Mouse (Mus musculus) frontal cortex, postnatal 36 days (tissue): ENCODE data around the gene Atxn7l2.

Source experiments
- DNase-seq, 2 experiments: peaks; one replicate each; pipeline ENCODE4 v3.0.0; 2022; ENCODE audit warnings: low spot score in 2 of 2

Gene Atxn7l2

DNA sequence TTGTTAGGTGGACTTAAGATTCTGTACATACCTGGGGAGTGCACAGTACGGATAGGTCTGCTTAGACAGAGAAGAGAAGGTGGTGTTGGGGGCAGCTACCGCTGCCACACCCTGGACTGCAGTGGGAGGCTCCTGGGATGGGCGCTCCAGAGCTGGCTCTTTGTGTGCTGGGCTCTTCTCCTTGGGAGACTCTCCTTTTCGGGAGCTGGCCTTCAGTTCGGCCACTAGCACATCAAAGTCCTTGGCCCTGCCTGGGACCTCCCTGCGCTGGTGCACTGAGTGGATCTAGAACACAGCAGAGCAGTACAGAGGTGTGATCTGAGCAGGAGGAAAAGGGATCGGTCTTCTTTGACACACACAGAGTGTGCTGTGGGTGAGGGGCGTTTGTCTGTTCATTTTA lies 5.1 kb downstream of the Atxn7l2 start:
- DNase-seq = no peak

DNA sequence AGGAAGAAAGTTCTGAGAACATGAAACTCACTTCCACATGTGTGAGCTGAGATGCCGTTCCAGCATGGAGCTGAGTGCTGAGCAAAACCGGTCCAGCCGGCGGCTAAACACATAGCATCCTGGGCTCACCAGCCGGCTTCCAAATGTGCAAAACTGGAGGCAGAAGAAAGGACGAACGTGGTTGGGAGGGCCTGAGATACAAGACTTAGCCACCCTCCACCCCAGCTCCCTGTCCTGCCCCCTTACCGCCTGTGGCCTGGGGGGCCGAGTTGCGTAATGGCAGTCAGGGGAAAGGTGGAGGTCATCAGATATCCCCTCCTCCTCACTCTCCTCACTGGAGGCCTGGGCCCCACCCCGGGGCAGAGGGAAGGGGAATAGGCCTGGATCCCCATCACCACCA lies 6.3 kb downstream of the Atxn7l2 start:
- DNase-seq = peak in 1 of 2 experiments; percentile 13

DNA sequence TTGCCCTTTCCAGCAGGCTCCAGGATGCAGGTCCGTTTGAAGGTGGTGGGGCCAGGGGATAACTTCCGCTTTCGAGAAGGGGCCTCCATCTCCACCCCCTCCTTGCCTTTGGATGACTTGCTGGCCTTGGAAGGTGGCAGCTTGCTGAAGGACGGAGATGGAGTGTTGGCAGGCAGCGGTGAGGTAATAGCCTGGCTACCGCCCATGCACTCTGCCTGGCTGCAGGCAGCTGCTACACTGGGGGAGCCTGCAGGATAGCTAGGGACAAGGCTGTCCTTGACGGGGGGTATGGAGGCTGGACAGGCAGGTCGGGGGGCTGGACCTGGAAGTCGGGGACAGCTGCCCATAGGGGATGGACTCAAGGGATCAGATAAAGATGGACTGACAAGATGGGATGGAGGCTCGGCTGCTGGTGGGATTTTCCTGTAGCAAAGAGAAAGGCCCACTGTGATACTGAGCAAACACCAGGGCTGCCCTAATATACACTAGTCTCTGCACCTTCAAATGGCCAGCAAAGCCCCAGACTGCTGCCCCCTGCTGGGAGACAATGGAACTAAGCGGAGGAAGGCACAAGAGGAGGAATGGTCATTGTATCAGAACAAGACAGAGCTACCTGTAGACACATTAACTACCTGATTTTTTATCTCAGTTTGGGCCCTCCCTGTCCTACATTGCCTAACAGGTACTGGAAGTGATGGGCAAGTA lies 7.0 kb downstream of the Atxn7l2 start:
- DNase-seq = peak; percentile 81 to 85

DNA sequence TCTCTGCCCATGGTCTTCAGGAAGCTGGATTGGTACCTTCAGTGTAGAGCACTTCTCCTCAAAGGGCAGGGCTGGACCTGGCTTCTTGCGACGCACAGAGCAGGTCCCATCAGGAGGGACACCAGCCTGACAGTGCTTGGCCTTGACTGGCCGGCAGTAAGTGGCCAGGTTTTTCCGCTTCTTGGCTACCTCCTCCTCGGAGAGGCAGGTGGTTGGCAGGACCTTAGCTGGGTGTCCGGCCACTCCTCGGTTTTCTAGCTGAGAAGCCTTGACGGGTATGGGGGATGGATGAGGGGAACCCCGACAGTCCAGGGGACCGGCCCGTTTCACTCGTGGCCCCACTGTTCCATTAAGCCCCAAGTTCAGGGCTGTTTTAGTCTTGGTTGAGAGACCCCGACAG lies 7.5 kb downstream of the Atxn7l2 start:
- DNase-seq = peak in 1 of 2 experiments; percentile 1

DNA sequence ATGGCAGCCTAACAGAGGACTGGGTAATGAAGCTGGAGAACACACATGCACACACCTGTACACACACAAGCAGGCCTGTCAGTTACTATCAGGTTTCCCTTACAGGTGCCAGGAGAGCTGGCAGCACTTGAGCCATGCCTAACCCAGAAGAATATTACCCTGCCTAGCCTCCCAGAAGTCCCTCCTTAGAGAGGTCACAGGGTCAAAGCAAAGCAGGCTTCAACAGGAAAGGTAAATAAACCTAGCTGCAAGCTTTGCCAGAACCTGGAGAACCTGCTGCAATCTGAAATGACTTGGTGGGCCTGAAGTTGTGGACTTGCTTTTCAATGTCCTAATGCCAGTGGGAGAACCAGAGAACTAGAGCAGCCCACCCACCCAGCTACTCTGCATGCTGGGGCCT lies 8.2 kb downstream of the Atxn7l2 start:
- DNase-seq = no peak

DNA sequence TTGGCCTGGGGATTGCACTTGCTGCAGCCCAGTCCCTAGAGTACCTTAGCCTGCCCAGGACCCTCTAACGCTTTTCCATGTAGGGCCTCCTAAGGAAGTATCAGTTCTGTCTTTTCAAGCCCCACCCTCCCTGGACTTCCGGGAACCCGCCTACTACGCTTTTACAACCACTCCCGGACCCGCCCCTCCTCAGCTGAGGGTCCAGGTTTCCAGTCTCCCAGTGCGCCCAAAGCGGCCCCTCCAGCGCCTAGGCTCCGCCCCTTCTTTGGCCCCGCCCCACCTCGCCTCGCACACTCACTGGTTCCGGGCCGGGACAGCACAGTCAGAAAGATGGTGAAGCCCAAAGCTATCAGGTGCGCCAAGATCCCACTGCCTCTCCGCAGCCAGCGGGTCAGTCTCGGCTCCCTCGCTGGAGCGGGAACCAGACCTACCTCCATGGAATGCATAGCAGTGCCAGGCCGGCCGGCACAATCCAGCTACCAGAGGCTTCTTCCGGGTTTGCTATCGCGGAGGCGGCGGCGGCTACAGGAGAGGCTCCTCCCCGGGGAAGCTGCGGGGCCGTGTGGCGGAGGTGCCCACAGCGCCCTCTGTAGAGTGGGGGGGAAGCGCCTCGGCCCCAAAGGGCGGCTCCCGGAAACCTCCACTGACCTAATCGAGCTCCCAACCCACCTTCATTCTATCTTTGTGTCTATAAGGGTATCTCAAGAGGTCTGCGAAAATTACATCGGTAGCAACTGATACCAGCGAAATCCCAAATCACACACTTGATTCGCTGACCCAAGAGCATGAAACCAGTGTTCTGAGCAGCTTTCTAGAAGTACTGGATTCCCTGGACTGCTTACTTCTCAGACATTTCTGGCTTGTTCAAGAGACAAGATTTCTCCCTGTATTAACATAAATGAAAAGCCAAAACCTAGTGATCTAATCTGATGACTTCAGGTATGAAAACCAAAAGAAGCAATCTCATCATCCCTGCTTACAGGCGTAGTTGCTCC lies 10.1 kb downstream of the Atxn7l2 start, which contains the start of gene Cyb561d1:
TSS of gene Cyb561d1 (minus strand) at position 884 of the 995 bp plus-strand sequence.
- DNase-seq = peak; percentile 89

DNA sequence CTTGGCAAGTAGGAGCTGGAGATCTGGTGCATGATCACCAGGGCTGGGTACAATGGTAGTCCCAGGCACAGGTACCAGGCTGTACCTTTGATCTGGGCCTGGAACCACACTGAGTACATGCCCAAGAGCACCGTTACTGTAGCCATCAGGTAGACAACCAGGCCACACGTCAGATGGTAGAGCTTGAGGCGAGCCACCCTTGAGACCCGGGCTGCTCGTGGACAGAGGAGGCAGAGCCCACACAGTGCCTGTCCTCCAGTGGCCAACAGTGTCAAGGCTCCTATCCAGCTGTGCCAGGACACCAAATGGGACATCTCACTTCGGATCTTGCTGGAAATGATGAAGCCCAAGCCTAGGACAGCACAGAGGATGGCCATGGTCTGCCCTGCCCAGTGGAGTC lies 11.5 kb downstream of the Atxn7l2 start:
- no peak for DNase-seq

DNA sequence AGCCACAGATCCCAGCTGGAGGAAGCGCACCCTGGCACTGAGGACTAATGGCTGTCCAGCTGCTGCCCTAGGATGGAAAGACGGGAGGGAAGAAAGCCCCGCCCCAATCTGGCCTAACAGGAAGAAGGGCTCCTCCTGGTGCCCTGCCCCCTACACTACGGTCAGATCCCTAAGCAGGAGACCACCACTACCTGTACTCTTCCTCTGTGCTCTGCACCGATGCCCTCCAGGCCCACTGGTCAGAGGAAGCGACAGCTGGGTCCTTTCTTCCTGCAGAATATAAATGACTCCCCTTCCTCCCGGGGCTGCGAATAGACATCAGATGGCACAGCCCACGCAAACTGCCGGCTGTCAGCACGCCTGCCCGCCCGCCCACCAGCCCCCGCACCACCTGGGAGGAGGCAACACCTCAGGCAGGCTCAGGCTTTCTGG lies 13.7 kb downstream of the Atxn7l2 start:
- DNase-seq = peak; percentile 83

DNA sequence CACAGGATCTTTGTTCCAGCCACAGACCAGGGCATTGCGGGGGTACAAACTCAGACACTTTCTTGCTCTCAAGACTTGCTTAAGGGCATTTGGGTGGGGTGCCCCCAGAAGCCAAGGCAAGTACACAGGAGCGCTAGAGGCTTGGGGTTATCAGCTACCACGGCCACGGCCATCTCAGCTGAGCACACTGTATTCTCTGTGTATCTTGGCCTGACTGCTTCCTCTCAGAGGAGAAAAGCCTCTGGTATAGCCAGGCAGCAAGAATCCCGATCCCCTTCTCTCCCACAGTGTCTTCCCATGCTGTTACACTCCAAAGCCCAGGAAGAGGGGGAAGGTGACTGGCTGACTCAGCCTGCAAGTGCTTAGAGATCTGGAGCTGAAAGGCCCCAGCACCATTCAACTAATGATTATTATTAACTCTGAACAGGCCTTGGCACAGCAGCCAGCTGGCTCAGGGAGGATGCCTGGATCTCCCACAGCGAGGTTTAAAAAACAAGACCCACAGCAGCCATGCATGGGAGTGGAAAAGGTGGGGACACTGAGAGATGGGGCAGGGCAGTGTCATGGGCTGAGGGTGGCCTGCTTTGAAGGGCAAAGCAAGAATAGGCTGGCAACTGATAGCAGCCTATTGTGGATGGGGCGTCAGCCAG lies 14.7 kb downstream of the Atxn7l2 start:
- peak; percentile 64 for DNase-seq

DNA sequence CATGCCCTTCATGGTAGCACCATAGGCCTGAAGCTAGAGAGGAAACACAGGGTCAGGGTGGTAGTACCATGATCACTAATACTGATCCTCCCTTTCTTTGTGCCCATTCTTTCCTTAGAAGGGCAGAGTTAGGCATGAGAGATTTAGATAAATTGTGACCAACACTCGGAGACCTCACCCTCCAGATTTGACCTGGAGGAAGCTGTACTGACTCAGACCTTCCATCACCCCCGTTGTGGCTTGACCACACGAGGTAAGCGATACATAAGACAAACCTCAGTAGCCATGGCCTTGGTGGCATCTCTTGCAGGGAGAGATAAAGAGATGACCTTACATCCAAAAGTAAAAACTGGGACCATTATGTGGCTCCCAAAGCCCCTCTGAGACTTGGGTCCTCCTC lies 15.4 kb downstream of the Atxn7l2 start:
- peak in 1 of 2 experiments; percentile 0 for DNase-seq

DNA sequence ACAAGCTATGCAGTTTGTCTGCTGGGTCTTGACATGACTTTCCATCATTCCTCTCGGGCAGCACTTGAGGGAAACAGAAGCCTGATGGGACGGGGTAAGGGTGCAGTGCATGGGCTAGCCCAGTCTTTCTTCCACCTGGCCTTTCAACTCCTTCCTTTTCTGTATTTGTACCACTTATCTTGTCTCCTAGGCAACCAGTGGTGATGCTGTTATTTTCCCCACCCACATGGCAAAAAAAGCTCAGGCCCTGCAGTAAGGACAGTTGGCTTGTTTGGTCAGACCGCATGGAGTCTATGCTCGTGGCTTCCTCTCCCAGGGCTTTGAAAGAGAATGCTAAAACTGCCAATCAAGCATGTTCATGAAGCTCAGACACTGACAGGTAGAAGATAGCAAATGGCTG lies 17.0 kb downstream of the Atxn7l2 start:
- DNase-seq = peak; percentile 10 to 17

DNA sequence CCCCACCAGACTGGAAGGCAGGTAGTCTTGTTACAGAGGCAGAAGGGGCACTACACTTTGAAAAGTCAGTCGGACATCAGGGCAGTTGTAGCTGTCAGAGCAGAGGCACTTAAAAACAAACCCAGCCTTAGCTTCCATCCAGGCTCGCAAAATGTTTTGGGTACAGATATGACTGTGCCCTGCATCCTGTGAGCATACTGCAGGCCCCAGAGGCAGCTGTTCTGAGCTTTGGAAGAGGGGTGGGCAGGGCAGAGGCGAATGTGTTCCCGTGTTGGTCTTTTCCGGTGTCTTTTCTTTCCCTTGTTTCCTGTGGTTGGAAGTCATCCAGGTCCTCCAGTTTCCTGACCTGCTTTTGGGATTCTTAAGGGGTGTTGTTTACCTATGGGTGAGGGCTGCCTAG lies 20.8 kb downstream of the Atxn7l2 start:
- DNase-seq = no peak

DNA sequence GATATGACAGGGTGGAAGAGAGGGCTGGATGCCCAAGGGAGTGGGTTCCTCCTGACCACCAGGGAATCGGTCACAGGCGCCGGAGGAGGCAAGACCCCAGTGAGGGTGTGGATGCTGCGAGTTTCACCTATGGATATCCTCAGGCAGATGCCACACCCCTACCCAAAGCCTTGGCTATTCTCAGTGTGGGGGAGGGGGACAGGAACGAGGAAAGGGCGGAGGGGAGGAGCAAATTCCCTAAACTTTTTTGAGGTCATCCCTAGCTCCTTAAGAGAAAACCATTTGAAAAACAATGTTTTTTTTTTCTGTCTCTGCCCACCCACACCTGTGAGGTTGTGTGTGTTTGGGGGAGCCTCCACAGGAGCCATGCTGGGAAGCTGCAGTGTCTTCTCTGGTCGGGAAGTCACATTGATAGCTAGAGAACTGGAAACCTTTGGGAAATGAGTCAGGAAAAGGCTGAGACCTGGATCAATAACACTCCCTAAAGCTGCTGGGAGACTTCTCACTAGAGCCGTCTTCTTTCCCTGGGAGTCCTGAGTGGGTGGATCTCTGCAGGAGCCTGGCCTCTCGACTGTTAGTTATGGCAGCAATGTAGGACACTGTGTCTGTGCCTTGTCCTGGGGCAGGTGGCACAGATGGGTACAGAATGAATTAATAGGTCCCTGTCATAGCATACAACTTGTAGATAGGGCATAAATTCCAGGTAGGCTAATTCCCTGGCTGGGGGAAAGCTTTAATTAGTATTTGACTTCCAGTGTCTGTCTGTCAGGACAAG lies 21.8 kb downstream of the Atxn7l2 start:
- peak; percentile 2 to 6 for DNase-seq

DNA sequence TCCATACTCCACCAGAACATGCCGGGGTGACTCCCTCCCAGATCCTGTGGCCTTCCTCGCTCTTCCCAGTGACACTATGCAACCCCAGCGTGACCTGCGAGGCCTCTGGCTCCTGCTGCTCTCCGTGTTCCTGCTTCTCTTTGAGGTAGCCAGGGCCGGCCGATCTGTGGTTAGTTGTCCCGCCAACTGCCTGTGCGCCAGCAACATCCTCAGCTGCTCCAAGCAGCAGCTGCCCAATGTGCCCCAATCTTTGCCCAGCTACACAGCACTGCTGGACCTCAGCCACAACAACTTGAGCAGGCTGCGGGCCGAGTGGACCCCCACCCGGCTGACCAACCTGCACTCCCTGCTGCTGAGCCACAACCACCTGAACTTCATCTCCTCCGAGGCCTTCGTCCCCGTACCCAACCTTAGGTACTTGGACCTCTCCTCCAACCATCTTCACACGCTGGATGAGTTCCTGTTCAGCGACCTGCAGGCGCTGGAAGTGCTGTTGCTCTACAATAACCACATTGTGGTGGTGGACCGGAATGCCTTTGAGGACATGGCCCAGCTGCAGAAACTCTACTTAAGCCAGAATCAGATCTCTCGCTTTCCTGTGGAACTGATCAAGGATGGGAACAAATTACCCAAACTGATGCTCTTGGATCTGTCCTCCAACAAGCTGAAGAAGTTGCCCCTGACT lies 23.5 kb downstream of the Atxn7l2 start:
- peak in 1 of 2 experiments; percentile 6 for DNase-seq

DNA sequence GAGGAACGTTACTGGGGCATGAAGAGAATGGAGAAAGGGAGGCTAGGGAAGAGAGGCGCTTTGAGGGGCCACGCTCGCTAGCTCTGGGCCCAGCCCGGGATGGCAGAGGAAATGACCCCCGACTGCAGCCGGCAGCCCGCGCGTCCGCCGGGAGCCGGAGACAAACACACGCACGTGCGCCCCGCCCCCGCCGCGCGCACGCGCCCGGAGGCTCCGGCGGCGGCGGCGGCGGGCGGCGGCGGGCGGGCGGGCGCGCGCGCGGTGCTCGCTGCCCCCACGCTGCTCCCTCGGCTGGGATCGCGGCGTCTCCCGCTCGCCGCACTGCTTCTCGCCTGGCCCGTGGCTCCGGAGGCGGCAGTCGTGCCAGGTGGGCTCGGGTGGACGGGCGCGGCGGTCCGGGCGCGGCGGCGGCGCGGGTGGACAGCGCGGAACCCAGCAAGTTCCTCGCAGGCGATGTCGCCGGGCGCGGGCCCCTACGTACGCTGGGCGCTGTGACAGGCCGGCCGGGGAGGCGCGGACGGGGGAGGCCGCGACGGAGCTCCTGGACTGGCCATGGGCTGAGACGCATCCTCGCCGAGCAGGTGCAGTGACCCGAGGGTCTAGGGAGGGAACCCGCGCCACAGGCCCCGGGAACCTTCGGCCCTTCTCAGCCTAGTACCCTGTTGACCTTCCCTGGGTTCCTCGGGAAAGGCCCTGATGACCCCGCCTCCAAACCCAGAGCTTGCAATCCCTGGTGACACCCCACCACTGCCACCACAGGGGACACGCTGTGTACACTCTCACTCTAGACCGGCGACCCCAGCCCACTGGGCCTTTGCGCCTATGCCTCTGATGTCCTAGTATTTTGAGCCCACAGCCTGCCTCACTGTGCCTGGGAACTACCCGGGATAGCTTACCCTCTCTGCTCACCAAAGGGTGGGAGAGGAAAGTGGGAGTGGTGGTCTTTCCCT lies 24.4 kb downstream of the Atxn7l2 start, which contains the start of gene Amigo1:
TSS of gene Amigo1 (plus strand) at position 238 of the 950 bp plus-strand sequence.
- no peak for DNase-seq

DNA sequence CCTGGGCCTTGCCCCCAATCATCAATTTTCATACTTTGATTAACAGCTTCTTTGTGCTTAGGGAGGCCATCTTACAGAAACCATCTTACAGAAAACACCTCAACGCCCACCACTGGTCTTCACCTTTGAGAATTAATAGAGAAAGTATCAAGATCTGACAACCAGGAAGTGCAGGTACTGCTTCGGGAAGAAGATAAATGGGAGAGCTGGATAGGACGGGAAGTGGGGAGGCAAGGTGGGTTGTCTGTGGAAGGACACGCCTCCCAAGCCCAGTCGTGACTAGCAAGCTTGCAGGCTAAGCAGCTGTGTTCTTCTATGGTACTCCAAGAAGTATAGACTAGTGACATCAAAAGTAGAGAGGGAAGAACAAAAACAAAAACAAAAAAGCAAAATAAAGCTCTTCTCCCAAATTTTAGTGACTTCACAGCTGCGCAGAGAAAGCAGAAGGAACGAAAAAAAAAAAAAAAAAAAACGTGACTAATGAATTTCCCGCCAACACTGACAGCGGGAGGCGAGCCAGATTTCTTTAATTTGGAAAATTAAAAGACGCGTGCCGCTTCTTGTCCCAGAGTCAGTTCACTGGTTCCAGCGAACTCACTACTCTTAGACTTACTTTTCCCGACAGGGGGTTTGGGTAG lies 25.2 kb downstream of the Atxn7l2 start:
- no peak for DNase-seq

DNA sequence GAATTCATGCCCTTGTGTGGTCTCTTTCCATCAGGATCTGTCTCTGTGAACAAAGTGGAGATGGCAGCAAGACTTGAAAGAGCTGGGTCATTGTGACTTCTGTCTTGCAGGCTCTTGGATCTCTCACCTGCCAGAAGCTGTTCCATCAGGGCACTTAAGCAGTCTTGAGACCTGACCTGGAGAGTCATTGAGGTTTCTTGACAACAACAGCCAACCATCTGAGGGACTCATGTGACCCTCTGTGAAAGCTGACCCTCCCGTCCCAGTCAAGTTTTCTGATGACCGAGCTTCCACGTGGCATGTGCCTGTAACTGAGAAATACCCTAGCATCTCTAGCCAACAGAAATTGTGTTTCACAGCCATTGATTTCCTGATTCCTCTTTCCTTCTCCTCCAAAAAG lies 26.0 kb downstream of the Atxn7l2 start:
- DNase-seq = no peak

DNA sequence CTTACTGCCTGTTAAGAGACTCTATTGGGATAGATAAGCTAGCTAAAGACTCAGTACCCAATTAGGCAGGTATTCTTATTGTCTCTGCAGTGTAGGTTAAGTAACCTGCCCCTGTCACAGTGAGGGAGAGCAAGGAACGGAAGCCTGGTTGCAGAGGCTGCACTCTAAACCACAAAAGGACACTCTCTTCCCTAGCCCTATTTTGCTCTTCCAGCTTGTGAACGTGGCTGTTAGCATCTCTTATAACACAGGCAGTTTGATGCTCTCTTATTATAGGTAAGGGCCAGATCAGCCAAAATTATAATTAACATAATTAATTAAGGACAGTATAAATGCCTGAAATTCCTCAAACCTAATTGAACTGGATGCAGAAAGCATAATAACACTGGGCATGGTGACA lies 30.2 kb downstream of the Atxn7l2 start:
- no peak for DNase-seq
